Mouse (Mus musculus) frontal cortex, postnatal 14 days (tissue): ENCODE results near the gene Zbtb38.

Source experiments
- DNase-seq, 2 experiments: peaks; one replicate each; pipeline ENCODE4 v3.0.0; 2022; ENCODE audit warnings: low spot score in 2 of 2

The Zbtb38 gene

DNA sequence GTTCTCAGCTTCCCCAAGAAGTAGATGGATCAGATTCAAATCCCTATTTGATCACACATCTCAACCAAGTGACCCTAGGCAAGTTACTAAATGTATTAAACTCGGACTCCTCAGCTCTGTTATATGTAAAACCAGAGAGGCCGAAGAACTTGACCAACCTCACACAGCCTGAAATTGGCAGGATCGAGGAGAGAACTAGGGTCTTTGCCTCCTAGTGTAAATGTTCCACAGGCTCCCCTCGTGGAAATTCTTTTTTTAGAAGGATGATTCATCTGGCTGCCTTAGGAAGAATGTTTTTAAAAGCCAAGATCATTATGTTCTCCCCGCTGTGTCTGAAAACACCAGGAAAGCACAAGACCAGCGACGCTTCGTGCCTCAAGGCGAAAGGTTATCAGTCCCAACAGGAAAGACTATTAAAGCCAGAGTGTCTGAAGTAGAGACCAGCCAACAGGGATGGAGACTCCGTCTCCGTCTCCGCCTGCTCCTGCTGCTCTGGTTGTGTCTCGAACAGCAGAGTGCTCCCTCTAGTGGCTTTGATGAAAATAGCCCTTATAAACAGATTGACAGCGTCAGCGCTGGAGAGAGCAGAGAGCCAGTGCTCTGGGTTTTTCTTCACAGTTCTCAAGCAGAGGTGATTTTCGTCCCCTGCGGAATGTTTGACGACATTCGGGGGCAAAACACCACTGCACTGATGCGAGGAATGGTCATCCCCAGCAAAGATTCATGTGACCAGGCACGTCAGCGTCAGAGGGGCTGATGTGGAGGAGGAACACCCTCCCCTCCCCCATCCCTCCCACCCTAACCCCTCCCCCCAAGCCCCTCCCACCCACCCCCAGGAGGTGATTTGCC lies 6.3 kb upstream of the Zbtb38 start:
- peak; percentile 59 to 60 for DNase-seq

- DNase-seq = no peak
Observed at GRCm38 (mm10) chr9:96756638-96757435, 4.2 kb upstream of the Zbtb38 start.

- no peak for DNase-seq
Observed at GRCm38 (mm10) chr9:96755761-96756160, 3.1 kb upstream of the Zbtb38 start.

GRCm38 (mm10) chr9:96754625-96754969 lies 2.0 kb upstream of the Zbtb38 start:
- DNase-seq = no peak

DNA sequence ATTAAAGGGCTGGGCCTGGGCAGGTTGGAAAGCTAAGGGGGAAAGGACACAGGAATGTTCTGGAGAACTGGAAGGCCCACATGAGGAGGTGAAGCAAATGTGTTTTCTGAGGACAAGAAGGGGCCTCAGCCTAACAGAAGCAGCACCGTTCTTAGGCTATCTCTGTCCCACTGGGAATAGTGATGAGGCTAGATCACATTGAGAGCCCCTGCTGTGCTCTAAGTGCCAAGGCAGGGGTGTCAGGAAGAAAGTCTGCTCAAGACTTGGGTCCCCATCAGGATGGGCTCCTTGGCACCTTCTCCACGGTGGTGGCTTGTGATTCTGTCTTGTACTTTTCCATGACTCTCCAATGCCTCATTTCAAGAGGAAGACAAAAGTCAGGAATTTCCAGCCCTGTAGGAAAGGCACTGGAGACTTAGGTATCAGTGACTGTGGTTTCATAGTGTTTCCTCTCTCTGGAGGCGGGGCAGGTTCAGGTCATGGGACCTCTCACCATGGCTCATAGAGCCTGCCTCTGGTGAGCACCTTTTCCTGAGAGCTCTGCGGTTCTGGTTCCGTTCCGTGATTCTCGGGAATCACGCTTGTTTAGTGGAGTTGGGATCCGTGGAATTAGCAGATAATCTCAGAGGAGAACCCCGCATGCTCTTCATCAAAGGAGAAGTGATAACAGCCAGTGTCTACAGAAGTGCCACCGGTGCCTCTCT lies 1.4 kb upstream of the Zbtb38 start:
- DNase-seq = no peak

DNA sequence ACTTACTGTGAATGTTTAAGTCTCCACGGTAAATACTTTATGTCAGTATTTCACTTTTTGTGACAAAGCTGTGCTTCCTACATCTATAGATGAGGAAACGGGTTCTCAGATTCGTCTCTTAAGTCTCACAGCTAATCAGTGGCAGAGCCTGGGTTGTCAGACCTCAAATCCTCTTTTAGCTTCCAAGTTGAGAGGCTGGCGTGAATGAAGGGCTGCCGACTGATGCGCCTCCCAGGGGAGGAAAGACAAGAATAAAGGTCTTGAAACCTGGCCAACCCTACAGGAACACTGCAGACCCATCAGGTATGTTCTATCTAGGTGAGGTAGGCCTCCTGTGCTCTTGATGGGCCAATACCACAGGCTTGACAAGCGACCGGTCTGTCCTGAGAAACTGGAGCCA lies 761 bp upstream of the Zbtb38 start:
- DNase-seq = no peak

GRCm38 (mm10) chr9:96751821-96752602 lies 619 bp downstream of the Zbtb38 start:
- no peak for DNase-seq

GRCm38 (mm10) chr9:96750636-96751035 lies 2.0 kb downstream of the Zbtb38 start:
- DNase-seq = no peak

DNA sequence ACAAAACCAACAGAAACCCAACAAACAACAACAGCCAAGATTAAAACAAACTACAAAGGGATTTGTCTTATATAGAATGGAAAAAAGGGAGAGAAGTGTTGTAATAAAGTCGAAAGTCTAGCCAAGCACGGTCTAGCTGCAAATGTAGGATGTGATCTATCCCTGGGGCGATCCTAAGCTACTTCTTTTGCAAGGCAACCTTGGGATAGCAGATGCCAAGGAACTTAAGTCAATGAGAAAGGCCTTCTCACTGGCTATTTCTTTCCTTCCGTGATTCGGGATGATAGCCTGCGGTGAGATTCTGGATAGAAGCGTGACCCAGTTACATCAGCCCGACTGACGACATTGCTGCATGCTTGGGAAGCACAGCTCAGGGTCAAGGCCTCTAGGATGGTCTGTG lies 6.1 kb downstream of the Zbtb38 start:
- no peak for DNase-seq

- DNase-seq = no peak
Observed at GRCm38 (mm10) chr9:96744909-96745308, 7.7 kb downstream of the Zbtb38 start.

GRCm38 (mm10) chr9:96741365-96742085 lies 11.1 kb downstream of the Zbtb38 start:
- no peak for DNase-seq

DNA sequence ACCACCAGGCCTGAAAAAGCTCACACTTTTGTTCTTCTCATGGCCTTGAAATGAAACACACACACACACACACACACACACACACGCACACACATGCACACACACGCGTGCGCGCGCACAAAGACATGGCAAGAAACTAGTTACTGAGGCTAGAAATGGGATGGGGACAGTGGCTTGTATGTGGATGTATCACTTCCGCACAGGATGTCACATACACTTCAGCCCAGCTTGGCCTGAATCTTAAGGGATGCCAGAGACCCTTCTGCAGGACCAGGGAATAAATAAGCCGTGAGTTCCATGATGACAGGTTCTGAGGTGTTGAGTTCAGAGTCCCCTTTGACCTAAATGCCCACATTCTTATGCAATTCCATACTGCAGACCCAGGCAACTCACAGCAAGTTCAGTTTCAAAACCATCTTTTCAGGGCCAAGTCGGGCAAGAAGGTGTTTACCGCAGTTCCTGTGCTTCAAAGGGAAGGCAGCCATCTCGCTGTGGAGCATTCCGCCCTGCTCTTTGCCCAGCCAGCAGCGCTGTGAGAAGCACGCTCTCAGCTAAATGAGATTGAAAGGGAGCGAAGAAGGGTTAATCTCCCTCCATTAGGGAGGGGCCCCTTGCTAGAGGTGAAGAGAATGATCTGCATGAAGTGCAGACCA lies 11.8 kb downstream of the Zbtb38 start:
- no peak for DNase-seq

- DNase-seq = peak in 1 of 2 experiments; percentile 49
Observed at GRCm38 (mm10) chr9:96739808-96740711, 12.6 kb downstream of the Zbtb38 start.

GRCm38 (mm10) chr9:96738563-96739355 lies 13.9 kb downstream of the Zbtb38 start:
- no peak for DNase-seq

GRCm38 (mm10) chr9:96735946-96736345 lies 16.7 kb downstream of the Zbtb38 start:
- DNase-seq = no peak

DNA sequence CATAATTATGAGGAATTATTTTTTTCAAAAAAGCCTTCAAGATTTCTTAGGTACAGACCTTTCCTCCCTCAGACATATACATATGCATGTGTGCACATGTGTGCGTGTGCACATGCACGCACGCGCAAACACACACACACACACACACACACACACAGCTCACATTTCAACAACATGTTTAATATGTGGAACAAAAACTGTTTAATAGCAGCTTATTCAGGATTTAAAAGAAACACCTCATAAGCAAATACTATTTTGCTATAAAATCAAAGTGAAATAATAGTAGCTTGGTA lies 19.3 kb downstream of the Zbtb38 start:
- DNase-seq = no peak

DNA sequence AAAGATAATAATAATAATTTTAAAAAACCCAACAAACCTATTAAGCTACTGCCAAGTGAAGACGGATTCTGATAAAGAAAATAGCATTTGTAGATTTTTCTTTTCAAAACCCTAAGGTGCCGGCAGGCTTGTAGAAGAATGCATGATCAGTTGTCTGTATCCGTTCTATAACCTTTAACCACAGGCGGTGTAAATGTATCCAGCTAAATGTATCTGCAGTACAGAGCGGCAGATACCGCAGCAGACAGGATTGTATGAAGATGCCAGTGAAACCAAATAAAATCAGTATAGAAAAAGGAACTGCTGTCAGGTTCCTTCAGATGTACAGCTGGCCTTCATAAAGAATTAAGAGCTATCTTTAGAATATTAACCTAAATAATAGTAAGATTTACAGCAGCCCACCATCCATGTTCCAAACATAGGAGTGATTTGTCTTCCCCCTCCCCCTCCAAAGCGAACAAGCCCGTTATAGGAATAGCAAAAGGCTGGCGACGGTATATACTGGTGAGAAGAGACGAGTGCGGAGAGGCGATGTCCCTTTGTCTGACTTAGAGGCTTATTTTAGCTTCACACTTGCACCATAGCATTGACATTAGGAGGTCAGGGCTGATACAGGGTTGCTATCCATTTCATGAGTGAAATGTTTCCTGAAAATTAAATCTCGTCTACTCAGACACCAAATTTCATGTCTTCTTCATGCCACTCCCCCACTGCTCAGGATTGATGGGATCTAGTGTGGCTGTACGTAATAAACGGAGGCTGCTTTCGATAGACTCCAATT lies 19.8 kb downstream of the Zbtb38 start:
- no peak for DNase-seq

DNA sequence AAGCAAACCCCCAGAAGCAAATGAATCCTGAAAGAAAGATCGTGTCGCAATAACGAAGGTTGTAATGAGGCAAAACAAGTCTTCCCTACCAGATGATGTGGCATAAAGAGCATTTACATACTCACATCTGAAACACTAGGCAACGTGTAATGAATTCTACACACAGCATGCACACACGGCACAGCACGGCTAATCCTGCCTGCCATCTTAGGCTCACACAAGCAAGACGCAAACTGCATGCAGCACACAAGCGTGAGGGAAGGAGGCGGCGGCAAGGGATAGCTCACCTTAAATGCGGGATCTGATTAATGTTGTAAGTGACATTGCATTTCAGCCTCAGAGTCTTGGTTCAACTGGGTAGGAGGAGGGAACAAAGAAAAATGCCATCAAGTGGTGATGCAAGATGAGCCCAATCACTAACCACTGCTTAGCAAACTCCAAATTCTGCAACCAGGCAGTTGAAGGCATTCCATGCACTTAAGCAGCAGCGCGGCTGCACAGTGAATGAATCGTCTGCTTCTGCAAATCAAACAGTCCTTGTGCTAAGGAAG lies 20.6 kb downstream of the Zbtb38 start:
- no peak for DNase-seq
